Mouse (Mus musculus): ENCODE data around the gene Fut11.
A peak's percentile ranks its signal among the peaks of the same experiment; 100 is the strongest.

The Fut11 gene

GRCm38 (mm10) chr14:20694884-20695760 is at the start of gene Fut11:
Gene Fut11, plus strand, starts transcription at chr14:20694968.
- DNase-seq (ENCODE audit: extremely low spot score, low spot score) = peak; percentile 87

- no peak for DNase-seq (ENCODE audit: extremely low spot score, low spot score)
Measured at GRCm38 (mm10) chr14:20645547-20645946, 49.2 kb upstream of the Fut11 start.

- DNase-seq (ENCODE audit: extremely low spot score, low spot score) = no peak
Measured at GRCm38 (mm10) chr14:20646381-20646780, 48.4 kb upstream of the Fut11 start.

- no peak for DNase-seq (ENCODE audit: extremely low spot score, low spot score)
Measured at GRCm38 (mm10) chr14:20651000-20651399, 43.8 kb upstream of the Fut11 start.

GRCm38 (mm10) chr14:20651722-20652256 is 43.0 kb upstream of the Fut11 start:
- no peak for DNase-seq (ENCODE audit: extremely low spot score, low spot score)

- DNase-seq (ENCODE audit: extremely low spot score, low spot score) = no peak
Measured at GRCm38 (mm10) chr14:20654690-20655421, 39.9 kb upstream of the Fut11 start.

- no peak for DNase-seq (ENCODE audit: extremely low spot score, low spot score)
Measured at GRCm38 (mm10) chr14:20655731-20656130, 39.0 kb upstream of the Fut11 start.

GRCm38 (mm10) chr14:20656361-20656760 is 38.4 kb upstream of the Fut11 start, which contains the start of gene Myoz1:
Gene Myoz1, minus strand, starts transcription at chr14:20656540.
- DNase-seq (ENCODE audit: extremely low spot score, low spot score) = no peak

- DNase-seq (ENCODE audit: extremely low spot score, low spot score) = peak; percentile 34
Measured at GRCm38 (mm10) chr14:20658326-20658725, 36.4 kb upstream of the Fut11 start.

- no peak for DNase-seq (ENCODE audit: extremely low spot score, low spot score)
Measured at GRCm38 (mm10) chr14:20658902-20659301, 35.9 kb upstream of the Fut11 start.

- no peak for DNase-seq (ENCODE audit: extremely low spot score, low spot score)
Measured at GRCm38 (mm10) chr14:20659687-20660086, 35.1 kb upstream of the Fut11 start.

- DNase-seq (ENCODE audit: extremely low spot score, low spot score) = peak; percentile 91
Measured at GRCm38 (mm10) chr14:20660827-20661660, 33.7 kb upstream of the Fut11 start.

- no peak for DNase-seq (ENCODE audit: extremely low spot score, low spot score)
Measured at GRCm38 (mm10) chr14:20661661-20662331, 33.0 kb upstream of the Fut11 start.

- no peak for DNase-seq (ENCODE audit: extremely low spot score, low spot score)
Measured at GRCm38 (mm10) chr14:20662740-20663139, 32.0 kb upstream of the Fut11 start.

GRCm38 (mm10) chr14:20663601-20664000 is 31.2 kb upstream of the Fut11 start:
- no peak for DNase-seq (ENCODE audit: extremely low spot score, low spot score)

GRCm38 (mm10) chr14:20664436-20664835 is 30.3 kb upstream of the Fut11 start:
- no peak for DNase-seq (ENCODE audit: extremely low spot score, low spot score)

- DNase-seq (ENCODE audit: extremely low spot score, low spot score) = no peak
Measured at GRCm38 (mm10) chr14:20667469-20667868, 27.3 kb upstream of the Fut11 start.

GRCm38 (mm10) chr14:20668154-20668810 is 26.5 kb upstream of the Fut11 start, which contains the start of gene Synpo2l:
Gene Synpo2l, minus strand, starts transcription at chr14:20668354.
- DNase-seq (ENCODE audit: extremely low spot score, low spot score) = no peak

- no peak for DNase-seq (ENCODE audit: extremely low spot score, low spot score)
Measured at GRCm38 (mm10) chr14:20672990-20673389, 21.8 kb upstream of the Fut11 start.

GRCm38 (mm10) chr14:20673735-20674063 is 21.1 kb upstream of the Fut11 start:
- DNase-seq (ENCODE audit: extremely low spot score, low spot score) = peak; percentile 42
